Mouse (Mus musculus) stomach, postnatal 0 days (tissue): ENCODE measurements at regions not wholly inside any gene's neighbourhood (a gene's known extent, or its start where the extent isn't known, plus 50 kb on each side); places are given as distances from the start of the nearest gene placed in this dataset.

Experiments
- ATAC-seq: fragments of 200-750 bp; cut with Nextera tagmentation; 2 replicates; pipeline ENCODE4 v1.8.0; 2017; ENCODE audit not compliant: low FRiP score, low TSS enrichment
- DNase-seq: peaks from one replicate; pipeline ENCODE4 v3.0.0-alpha.2; 2016; ENCODE audit warnings: low spot score
- H3K27ac ChIP-seq: fragments of 300-500 bp; sonication (generic); replicated peaks from 2 replicates; pipeline ENCODE4 v1.5.1; 2014; ENCODE audit warnings: mild to moderate bottlenecking, control low read depth
- H3K27me3 ChIP-seq: fragments of 300-500 bp; sonication (generic); 2 replicates; pipeline ENCODE4 v1.6.1; 2014; ENCODE audit warnings: low read length; ENCODE audit not compliant: control insufficient read depth, insufficient read depth
- H3K36me3 ChIP-seq: fragments of 300-500 bp; sonication (generic); 2 replicates; pipeline ENCODE4 v1.6.1; 2014; ENCODE audit warnings: low read length, mixed read lengths; ENCODE audit not compliant: control insufficient read depth, insufficient read depth
- H3K4me1 ChIP-seq: fragments of 300-500 bp; sonication (generic); replicated peaks from 2 replicates; pipeline ENCODE4 v1.6.1; 2014; ENCODE audit warnings: antibody characterized with exemption; ENCODE audit not compliant: control insufficient read depth, insufficient read depth
- H3K4me2 ChIP-seq: fragments of 300-500 bp; sonication (generic); replicated peaks from 2 replicates; pipeline ENCODE4 v1.6.1; 2014; ENCODE audit warnings: low read depth, mild to moderate bottlenecking, control low read depth, moderate library complexity
- H3K4me3 ChIP-seq: fragments of 300-500 bp; sonication (generic); 2 replicates; pipeline ENCODE4 v1.5.1; 2014; ENCODE audit warnings: low read depth, low read length, control low read depth
- H3K9ac ChIP-seq: fragments of 300-500 bp; sonication (generic); 2 replicates; pipeline ENCODE4 v1.6.1; 2014; ENCODE audit warnings: mild to moderate bottlenecking, low read length, control low read depth, mixed read lengths
- H3K9me3 ChIP-seq: fragments of 300-500 bp; sonication (generic); 2 replicates; pipeline ENCODE4 v1.6.1; 2016; ENCODE audit warnings: low read length; ENCODE audit not compliant: control insufficient read depth
- CTCF ChIP-seq: IDR thresholded peaks from 2 replicates; pipeline ENCODE4 v1.5.1; 2016; ENCODE audit warnings: antibody characterized with exemption, low read depth, mild to moderate bottlenecking, moderate library complexity
- EP300 ChIP-seq: optimal IDR thresholded peaks from 2 replicates; pipeline ENCODE3; 2016; ENCODE audit warnings: antibody characterized with exemption
- WGBS: fragments of 180-500 bp; shearing (Covaris S2); extraction: QIAGEN DNeasy Blood & Tissue Kit; methylation state at CpG from one replicate; pipeline ENCODE4 v1.1.7; 2014; 5-methylcytosine and 5-hydroxymethylcytosine counted together

- H3K27me3 ChIP-seq: no peaks in the 10 kb centered on the region
- H3K9me3 ChIP-seq: no peaks in the 10 kb centered on the region
- no peak overlapping the region for H3K9ac ChIP-seq
- 85% methylated on average over 4 of the region's 4 CpGs for WGBS
- no peaks in the 10 kb centered on the region for H3K36me3 ChIP-seq
- no peak overlapping the region for H3K4me3 ChIP-seq
- TF ChIP-seq CTCF: no peak
- no peak for TF ChIP-seq EP300
- no peak overlapping the region for H3K27ac ChIP-seq
- DNase-seq (no peak), ATAC-seq (no peak)
- no peaks in the 10 kb centered on the region for H3K4me1 ChIP-seq
- no peak overlapping the region for H3K4me2 ChIP-seq
Observed at GRCm38 (mm10) chr3:120934401-120934800, 237.1 kb downstream of the Rwdd3 start.

GRCm38 (mm10) chr3:120920351-120920750, 251.1 kb downstream of the Rwdd3 start:
- Histone ChIP-seq H3K9ac (no peak overlapping the region), H3K4me3 (no peak overlapping the region), H3K4me1 (no peaks in the 10 kb centered on the region), H3K27me3 (no peaks in the 10 kb centered on the region), H3K36me3 (no peaks in the 10 kb centered on the region), H3K4me2 (no peak overlapping the region), H3K27ac (no peak overlapping the region), H3K9me3 (no peaks in the 10 kb centered on the region)
- no peak for ATAC-seq
- no peak for DNase-seq
- no peak for TF ChIP-seq EP300
- no peak for TF ChIP-seq CTCF
- WGBS: 74% methylated on average over 2 of the region's 2 CpGs

- ATAC-seq (no peak), DNase-seq (no peak)
- H3K27ac ChIP-seq: no peak overlapping the region
- H3K9me3 ChIP-seq: no peaks in the 10 kb centered on the region
- 87% methylated on average over 5 of the region's 5 CpGs for WGBS
- no peak overlapping the region for H3K4me2 ChIP-seq
- no peak for TF ChIP-seq EP300
- no peak for TF ChIP-seq CTCF
- no peaks in the 10 kb centered on the region for H3K4me1 ChIP-seq
- H3K4me3 ChIP-seq: no peak overlapping the region
- no peak overlapping the region for H3K9ac ChIP-seq
- no peaks in the 10 kb centered on the region for H3K36me3 ChIP-seq
- no peaks in the 10 kb centered on the region for H3K27me3 ChIP-seq
Observed at GRCm38 (mm10) chr3:120898931-120899330, 272.6 kb downstream of the Rwdd3 start.

- ATAC-seq: no peak
Observed at GRCm38 (mm10) chr3:120898258-120898657, 273.2 kb downstream of the Rwdd3 start.

GRCm38 (mm10) chr3:120897758-120898157, 273.7 kb downstream of the Rwdd3 start:
- H3K27me3 ChIP-seq: no peaks in the 10 kb centered on the region
- H3K27ac ChIP-seq: no peak overlapping the region
- DNase-seq (no peak), ATAC-seq (no peak)
- H3K4me1 ChIP-seq: no peaks in the 10 kb centered on the region
- no peak overlapping the region for H3K4me3 ChIP-seq
- TF ChIP-seq EP300 (no peak), CTCF (no peak)
- no peak overlapping the region for H3K4me2 ChIP-seq
- H3K36me3 ChIP-seq: no peaks in the 10 kb centered on the region
- 88% methylated on average over 9 of the region's 9 CpGs for WGBS
- no peak overlapping the region for H3K9ac ChIP-seq
- H3K9me3 ChIP-seq: no peaks in the 10 kb centered on the region

More at GRCm38 (mm10) chr3:120898258-120898657, 273.2 kb downstream of the Rwdd3 start:
- H3K9me3 ChIP-seq: no peaks in the 10 kb centered on the region
- H3K4me3 ChIP-seq: no peak overlapping the region
- TF ChIP-seq CTCF: no peak
- TF ChIP-seq EP300: no peak
- H3K9ac ChIP-seq: no peak overlapping the region
- DNase-seq: no peak
- no peaks in the 10 kb centered on the region for H3K36me3 ChIP-seq
- H3K27me3 ChIP-seq: no peaks in the 10 kb centered on the region
- H3K4me2 ChIP-seq: no peak overlapping the region
- no peaks in the 10 kb centered on the region for H3K4me1 ChIP-seq
- H3K27ac ChIP-seq: no peak overlapping the region
- 66% methylated on average over 9 of the region's 9 CpGs for WGBS

GRCm38 (mm10) chr3:120897221-120897620, 274.3 kb downstream of the Rwdd3 start:
- 70% methylated on average over 12 of the region's 12 CpGs for WGBS
- no peaks in the 10 kb centered on the region for H3K4me1 ChIP-seq
- no peak overlapping the region for H3K4me3 ChIP-seq
- ATAC-seq (no peak), DNase-seq (no peak)
- no peaks in the 10 kb centered on the region for H3K27me3 ChIP-seq
- no peaks in the 10 kb centered on the region for H3K36me3 ChIP-seq
- no peak overlapping the region for H3K27ac ChIP-seq
- H3K4me2 ChIP-seq: no peak overlapping the region
- TF ChIP-seq EP300: no peak
- no peak for TF ChIP-seq CTCF
- H3K9me3 ChIP-seq: no peaks in the 10 kb centered on the region
- no peak overlapping the region for H3K9ac ChIP-seq
